Mouse (Mus musculus) lung, postnatal 0 days (tissue): ENCODE data around the gene Pkn2.

Experiments
- CTCF ChIP-seq: IDR thresholded peaks from 2 replicates; pipeline ENCODE4 v1.5.1; 2016; ENCODE audit warnings: antibody characterized with exemption, mild to moderate bottlenecking
- EP300 ChIP-seq: IDR thresholded peaks from 2 replicates; pipeline ENCODE4 v1.6.1; 2016; ENCODE audit warnings: antibody characterized with exemption, mild to moderate bottlenecking, control low read depth

GRCm38 (mm10) chr3:142811582-142811981, 70.2 kb downstream of the Pkn2 start:
- TF ChIP-seq CTCF (no peak), EP300 (no peak)
